Mouse (Mus musculus): Measurements from ENCODE around the gene Ppm1l.

GRCm38 (mm10) chr3:69329910-69330309, 13.2 kb downstream of the Ppm1l start:
- TF ChIP-seq POLR2A (IDR thresholded peaks at IDR 0.05; ENCODE audit: low read depth, low read length) = no peak
- TF ChIP-seq CTCF (IDR thresholded peaks at IDR 0.05; ENCODE audit: borderline replicate concordance, insufficient read depth, low read length) = no peak
